Mouse (Mus musculus): ENCODE measurements around the gene Kif5c. TPM values are rescaled to one million over a fixed set of nuclear protein-coding genes. Genes with fewer than 3 reads are reported as not detected.
A peak's percentile ranks its signal among the peaks of the same experiment; 100 is the strongest.

Kif5c gene
- total and polyA plus RNA-seq, 2 experiments from 2014 or later, result 151 to 262 TPM

DNA sequence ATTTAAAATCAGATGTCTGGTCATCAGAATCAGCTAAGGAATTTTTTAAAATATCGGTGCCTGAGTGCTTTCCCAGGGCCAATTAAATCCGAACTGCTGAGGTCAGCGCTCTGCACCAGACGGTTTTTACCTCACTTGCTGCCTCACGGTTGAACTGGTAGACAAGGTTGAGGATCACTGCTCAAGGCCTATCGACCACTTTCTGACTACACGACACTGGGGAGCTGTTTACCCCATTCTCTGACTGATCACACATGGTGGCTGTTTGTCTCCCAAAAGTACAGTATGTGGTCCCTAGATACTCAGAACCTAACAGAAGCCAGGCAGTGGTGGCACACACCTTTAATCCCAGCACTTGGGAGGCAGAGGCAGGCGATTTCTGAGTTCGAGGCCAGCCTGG lies 46.4 kb upstream of the Kif5c start:
- TF ChIP-seq CTCF (IDR thresholded peaks at IDR 0.05; ENCODE audit: low read depth), result no peak

DNA sequence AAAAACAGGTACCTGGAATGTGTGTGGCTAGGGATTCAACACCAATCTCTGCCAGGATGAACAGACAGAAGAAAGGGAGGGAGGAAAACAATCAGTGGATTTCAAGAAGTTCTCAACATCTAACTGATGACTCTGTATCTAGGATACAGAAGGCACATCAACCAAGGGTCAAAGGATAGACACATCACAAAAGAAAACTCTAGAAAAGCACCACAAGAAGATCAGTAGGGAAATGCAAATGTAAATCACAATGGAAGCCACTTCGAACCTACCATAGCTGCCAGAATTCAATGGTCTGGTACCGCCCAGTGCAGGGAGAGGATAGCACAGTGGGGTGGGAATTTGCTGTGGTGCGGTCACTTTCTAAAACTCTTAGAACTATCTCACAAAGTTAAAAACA lies 45.8 kb upstream of the Kif5c start:
- WGBS, result 66% methylated on average over 3 of the region's 3 CpGs
- ATAC-seq (no peak), DNase-seq (ENCODE audit: low spot score) (no peak)
- H3K36me3 ChIP-seq (ENCODE audit: insufficient read depth, low read length), result no peaks in the 10 kb centered on the region
- TF ChIP-seq CTCF (IDR thresholded peaks at IDR 0.05; ENCODE audit: low read depth), result no peak
- no peak overlapping the region for H3K27ac ChIP-seq
- no peaks in the 10 kb centered on the region for H3K9me3 ChIP-seq (ENCODE audit: low read length)
- H3K4me3 ChIP-seq (ENCODE audit: low read length), result no peak overlapping the region
- H3K4me2 ChIP-seq (ENCODE audit: low read depth, low read length), result no peak overlapping the region
- H3K9ac ChIP-seq (replicated peaks; ENCODE audit: low read length), result no peak overlapping the region
- H3K4me1 ChIP-seq (ENCODE audit: insufficient read depth, low read length), result 0 out of 2 replicates have a peak, but pooled peaks cover 3% of the 10 kb centered on the region
- H3K27me3 ChIP-seq (ENCODE audit: insufficient read depth, low read length), result no peaks in the 10 kb centered on the region

More for the DNA sequence above, 46.4 kb upstream of the Kif5c start:
- Histone ChIP-seq H3K4me2 (ENCODE audit: low read depth, low read length) (no peak overlapping the region), H3K9ac (replicated peaks; ENCODE audit: low read length) (no peak overlapping the region), H3K27me3 (ENCODE audit: insufficient read depth, low read length) (no peaks in the 10 kb centered on the region), H3K36me3 (ENCODE audit: insufficient read depth, low read length) (no peaks in the 10 kb centered on the region), H3K4me3 (ENCODE audit: low read length) (no peak overlapping the region), H3K9me3 (ENCODE audit: low read length) (no peaks in the 10 kb centered on the region), H3K27ac (0 out of 2 replicates have a peak overlapping the region, but pooled peaks have one; percentile 21), H3K4me1 (ENCODE audit: insufficient read depth, low read length) (0 out of 2 replicates have a peak, but pooled peaks cover 3% of the 10 kb centered on the region)
- DNase-seq (ENCODE audit: low spot score) (no peak), ATAC-seq (no peak)
- WGBS, result 64% methylated on average over 9 of the region's 9 CpGs

DNA sequence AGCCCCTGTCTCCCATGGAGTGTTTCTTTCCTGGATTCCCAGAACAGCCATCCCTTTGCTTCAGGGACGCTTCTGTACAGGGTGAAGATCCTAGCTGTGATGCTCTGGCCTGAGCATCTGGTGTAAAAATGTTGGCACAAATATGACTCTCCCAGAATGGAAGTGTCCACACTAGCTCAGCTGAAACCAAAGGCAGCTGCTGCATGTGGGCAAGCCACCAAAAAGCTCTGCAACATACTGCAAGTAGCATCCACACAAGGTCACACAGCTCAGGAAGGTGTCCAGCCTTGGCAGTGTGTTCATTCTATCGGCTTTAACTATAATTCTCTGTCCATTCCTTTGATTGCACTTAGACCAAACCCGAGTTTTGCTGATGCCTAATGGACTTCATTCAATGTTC lies 38.5 kb upstream of the Kif5c start:
- H3K4me2 ChIP-seq (ENCODE audit: low read depth, low read length), result no peak overlapping the region

DNA sequence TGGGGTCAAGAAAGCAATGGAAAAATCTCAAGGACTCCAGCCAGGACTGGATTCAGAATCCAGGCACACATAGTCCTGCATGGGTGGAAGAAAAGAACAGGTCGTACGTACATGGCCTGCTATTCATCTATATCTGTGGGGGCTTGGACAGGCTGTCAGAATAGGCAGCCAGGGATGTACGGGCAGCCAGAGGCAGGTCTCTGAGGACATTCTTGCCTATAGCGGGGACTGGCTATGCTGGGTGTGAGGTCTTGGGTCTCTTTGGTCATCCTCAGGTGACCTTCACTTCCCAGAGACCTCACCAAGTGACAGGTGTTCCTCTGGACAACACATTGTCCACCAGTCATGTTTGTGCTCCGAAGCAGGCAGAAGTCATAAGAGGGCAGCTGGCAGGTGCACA lies 36.6 kb upstream of the Kif5c start:
- H3K9ac ChIP-seq (replicated peaks; ENCODE audit: low read length), result no peak overlapping the region
- H3K36me3 ChIP-seq (ENCODE audit: insufficient read depth, low read length), result no peaks in the 10 kb centered on the region
- no peaks in the 10 kb centered on the region for H3K9me3 ChIP-seq (ENCODE audit: low read length)
- DNase-seq (ENCODE audit: low spot score), result no peak
- H3K4me2 ChIP-seq (ENCODE audit: low read depth, low read length), result no peak overlapping the region
- ATAC-seq, result no peak
- H3K27me3 ChIP-seq (ENCODE audit: insufficient read depth, low read length), result no peaks in the 10 kb centered on the region
- H3K4me1 ChIP-seq (ENCODE audit: insufficient read depth, low read length), result no peaks in the 10 kb centered on the region
- TF ChIP-seq CTCF (IDR thresholded peaks at IDR 0.05; ENCODE audit: low read depth), result no peak
- H3K4me3 ChIP-seq (ENCODE audit: low read length), result no peak overlapping the region
- WGBS, result 68% methylated on average over 5 of the region's 5 CpGs
- no peak overlapping the region for H3K27ac ChIP-seq

More for the DNA sequence above, 38.5 kb upstream of the Kif5c start:
- Histone ChIP-seq H3K4me1 (ENCODE audit: insufficient read depth, low read length) (no peaks in the 10 kb centered on the region), H3K4me3 (ENCODE audit: low read length) (no peak overlapping the region), H3K9me3 (ENCODE audit: low read length) (no peaks in the 10 kb centered on the region), H3K9ac (replicated peaks; ENCODE audit: low read length) (no peak overlapping the region), H3K27ac (no peak overlapping the region), H3K27me3 (ENCODE audit: insufficient read depth, low read length) (no peaks in the 10 kb centered on the region), H3K36me3 (ENCODE audit: insufficient read depth, low read length) (no peaks in the 10 kb centered on the region)
- no peak for TF ChIP-seq CTCF (IDR thresholded peaks at IDR 0.05; ENCODE audit: low read depth)
- WGBS, result 70% methylated on average over 3 of the region's 3 CpGs
- 0 out of 2 replicates have a peak, but pooled peaks have one; percentile 18 for ATAC-seq
- peak; percentile 64 for DNase-seq (ENCODE audit: low spot score)

DNA sequence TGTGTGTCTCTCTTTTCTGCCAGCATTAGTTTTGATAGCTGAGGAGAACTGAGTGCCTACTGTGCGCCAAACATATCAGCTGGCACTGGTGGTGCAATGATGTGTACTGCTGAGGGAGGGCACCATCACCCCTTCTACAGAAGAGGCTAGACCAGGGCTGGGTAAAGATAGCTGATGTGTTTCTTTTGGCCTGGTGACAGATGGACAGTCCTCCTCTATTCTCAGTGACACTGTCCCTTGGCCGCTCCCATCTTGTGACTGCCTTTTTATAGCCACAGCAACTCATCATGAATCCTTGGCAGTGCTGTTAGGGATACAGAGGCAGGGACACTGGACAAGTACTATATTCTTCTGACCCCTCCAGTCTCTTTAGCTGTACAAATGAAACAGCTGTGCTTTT lies 35.8 kb upstream of the Kif5c start:
- Histone ChIP-seq H3K27ac (no peak overlapping the region), H3K36me3 (ENCODE audit: insufficient read depth, low read length) (no peaks in the 10 kb centered on the region), H3K9ac (replicated peaks; ENCODE audit: low read length) (no peak overlapping the region), H3K4me1 (ENCODE audit: insufficient read depth, low read length) (no peaks in the 10 kb centered on the region), H3K4me3 (ENCODE audit: low read length) (no peak overlapping the region), H3K9me3 (ENCODE audit: low read length) (no peaks in the 10 kb centered on the region), H3K4me2 (ENCODE audit: low read depth, low read length) (no peak overlapping the region), H3K27me3 (ENCODE audit: insufficient read depth, low read length) (no peaks in the 10 kb centered on the region)
- 93% methylated on average over 2 of the region's 2 CpGs for WGBS
- TF ChIP-seq CTCF (IDR thresholded peaks at IDR 0.05; ENCODE audit: low read depth), result no peak
- DNase-seq (ENCODE audit: low spot score) (no peak), ATAC-seq (no peak)

DNA sequence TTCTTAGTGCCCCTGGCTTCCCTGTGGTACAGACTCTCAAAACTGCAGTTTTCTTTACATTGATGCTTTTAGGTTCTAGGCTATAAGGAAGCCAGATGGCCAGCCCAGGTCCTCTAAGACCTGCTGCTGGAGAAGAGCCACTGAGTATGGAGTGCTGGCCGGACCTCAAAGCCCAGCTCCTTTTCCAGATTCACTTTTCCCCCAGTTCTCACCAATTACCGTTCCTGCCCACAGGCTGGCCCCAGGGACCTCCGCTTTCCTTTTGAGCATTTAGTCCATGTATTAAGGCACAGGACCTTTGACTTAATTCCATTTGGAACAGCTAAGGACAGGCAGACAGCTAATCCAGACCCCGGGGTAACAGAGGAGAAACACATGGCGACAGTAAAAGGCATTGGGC lies 28.6 kb upstream of the Kif5c start:
- Histone ChIP-seq H3K36me3 (ENCODE audit: insufficient read depth, low read length) (no peaks in the 10 kb centered on the region), H3K4me3 (ENCODE audit: low read length) (no peak overlapping the region), H3K9ac (replicated peaks; ENCODE audit: low read length) (no peak overlapping the region), H3K9me3 (ENCODE audit: low read length) (no peaks in the 10 kb centered on the region), H3K27me3 (ENCODE audit: insufficient read depth, low read length) (no peaks in the 10 kb centered on the region), H3K4me1 (ENCODE audit: insufficient read depth, low read length) (no peaks in the 10 kb centered on the region), H3K4me2 (ENCODE audit: low read depth, low read length) (no peak overlapping the region), H3K27ac (no peak overlapping the region)
- TF ChIP-seq CTCF (IDR thresholded peaks at IDR 0.05; ENCODE audit: low read depth), result no peak
- ATAC-seq, result no peak
- no peak for DNase-seq (ENCODE audit: low spot score)
- WGBS, result 76% methylated on average over 5 of the region's 5 CpGs

DNA sequence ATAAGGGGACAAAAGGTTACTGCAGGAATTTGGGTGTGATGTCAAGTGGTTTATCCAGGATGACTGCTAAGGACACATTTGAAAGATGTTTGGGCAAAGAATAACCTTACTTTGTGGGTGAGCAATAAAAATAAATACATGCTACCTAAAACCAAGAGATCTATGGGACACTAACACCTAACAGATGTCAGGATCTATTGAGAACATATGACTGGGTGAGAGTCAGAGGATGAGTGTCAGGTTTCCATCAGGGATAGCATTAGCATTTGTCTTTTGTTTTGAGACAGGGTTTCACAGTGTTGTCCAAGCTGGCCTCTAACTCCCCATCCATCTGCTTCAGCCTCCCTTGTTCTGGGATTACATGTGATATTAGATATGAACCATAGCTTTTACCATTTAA lies 26.2 kb upstream of the Kif5c start:
- ATAC-seq (no peak), DNase-seq (ENCODE audit: low spot score) (no peak)
- Histone ChIP-seq H3K27ac (no peak overlapping the region), H3K9ac (replicated peaks; ENCODE audit: low read length) (no peak overlapping the region), H3K9me3 (ENCODE audit: low read length) (no peaks in the 10 kb centered on the region), H3K27me3 (ENCODE audit: insufficient read depth, low read length) (no peaks in the 10 kb centered on the region), H3K4me3 (ENCODE audit: low read length) (no peak overlapping the region), H3K4me1 (ENCODE audit: insufficient read depth, low read length) (no peaks in the 10 kb centered on the region), H3K4me2 (ENCODE audit: low read depth, low read length) (no peak overlapping the region), H3K36me3 (ENCODE audit: insufficient read depth, low read length) (no peaks in the 10 kb centered on the region)
- no peak for TF ChIP-seq CTCF (IDR thresholded peaks at IDR 0.05; ENCODE audit: low read depth)

Data from hindbrain, postnatal 0 days (tissue).